Mouse (Mus musculus) intestine, embryonic 14.5 days (tissue): ENCODE measurements at regions not wholly inside any gene's neighbourhood (a gene's known extent, or its start where the extent isn't known, plus 50 kb on each side); places are given as distances from the start of the nearest gene placed in this dataset.

Source experiments
- ATAC-seq: fragments of 200-750 bp; cut with Nextera tagmentation; replicated peaks from 2 replicates; pipeline ENCODE4 v1.8.0; 2017; ENCODE audit warnings: low read depth, moderate number of reproducible peaks, moderate TSS enrichment, moderate library complexity; ENCODE audit not compliant: low FRiP score, low TSS enrichment
- DNase-seq: peaks from one replicate; pipeline ENCODE4 v3.0.0-alpha.2; 2018; ENCODE audit warnings: low spot score
- H3K27ac ChIP-seq: fragments of 300-500 bp; sonication (generic); 2 replicates; pipeline ENCODE4 v1.5.1; 2014; ENCODE audit warnings: low read depth, mild to moderate bottlenecking, control low read depth
- H3K27me3 ChIP-seq: fragments of 300-500 bp; sonication (generic); replicated peaks from 2 replicates; pipeline ENCODE4 v1.6.1; 2014; ENCODE audit warnings: low read length, control low read depth; ENCODE audit not compliant: control insufficient read depth, insufficient read depth
- H3K36me3 ChIP-seq: fragments of 300-500 bp; sonication (generic); 2 replicates; pipeline ENCODE4 v1.6.1; 2014; ENCODE audit warnings: low read length, control low read depth; ENCODE audit not compliant: control insufficient read depth, insufficient read depth
- H3K4me1 ChIP-seq: fragments of 300-500 bp; sonication (generic); replicated peaks from 2 replicates; pipeline ENCODE4 v1.6.1; 2014; ENCODE audit warnings: low read length, control low read depth, mixed read lengths; ENCODE audit not compliant: control insufficient read depth, insufficient read depth
- H3K4me2 ChIP-seq: fragments of 300-500 bp; sonication (generic); 2 replicates; pipeline ENCODE4 v1.6.1; 2014; ENCODE audit warnings: low read length
- H3K4me3 ChIP-seq: fragments of 300-500 bp; sonication (generic); 2 replicates; pipeline ENCODE4 v1.5.1; 2014; ENCODE audit warnings: low read depth, low read length, control low read depth, mixed read lengths
- H3K9ac ChIP-seq: fragments of 300-500 bp; sonication (generic); 2 replicates; pipeline ENCODE4 v1.6.1; 2014; ENCODE audit warnings: mild to moderate bottlenecking, low read length
- H3K9me3 ChIP-seq: fragments of 300-500 bp; sonication (generic); 2 replicates; pipeline ENCODE4 v1.6.1; 2016; ENCODE audit warnings: low read length, control low read depth; ENCODE audit not compliant: control insufficient read depth
- WGBS: fragments of 180-500 bp; shearing (Covaris S2); extraction: QIAGEN DNeasy Blood & Tissue Kit; methylation state at CpG from one replicate; pipeline ENCODE4 v1.1.7; 2014; 5-methylcytosine and 5-hydroxymethylcytosine counted together

- no peak for DNase-seq
- no peak for ATAC-seq
- H3K4me3 ChIP-seq = no peak overlapping the region
- H3K4me2 ChIP-seq = no peak overlapping the region
- no peaks in the 10 kb centered on the region for H3K9me3 ChIP-seq
- H3K9ac ChIP-seq = no peak overlapping the region
- H3K27me3 ChIP-seq = no peaks in the 10 kb centered on the region
- no peaks in the 10 kb centered on the region for H3K36me3 ChIP-seq
- no peaks in the 10 kb centered on the region for H3K4me1 ChIP-seq
- no peak overlapping the region for H3K27ac ChIP-seq
Measured at GRCm38 (mm10) chr3:100266976-100267375, 104.8 kb upstream of the Wdr3 start.

GRCm38 (mm10) chr3:100264991-100265390 is 102.8 kb upstream of the Wdr3 start:
- Histone ChIP-seq H3K36me3 (no peaks in the 10 kb centered on the region), H3K27ac (no peak overlapping the region), H3K4me3 (no peak overlapping the region), H3K9ac (no peak overlapping the region), H3K27me3 (no peaks in the 10 kb centered on the region), H3K4me1 (no peaks in the 10 kb centered on the region), H3K9me3 (no peaks in the 10 kb centered on the region), H3K4me2 (no peak overlapping the region)
- ATAC-seq (no peak), DNase-seq (no peak)
- 59% methylated on average over 5 of the region's 5 CpGs for WGBS
